Mouse (Mus musculus): Measurements from ENCODE around the gene Ntpcr. TPM values are rescaled to one million over a fixed set of nuclear protein-coding genes. Genes with fewer than 3 reads are reported as not detected.

Ntpcr gene
- polyA plus RNA-seq, 1 experiment from 2014 or later = 13.0 TPM

Other genes with a start within 250 kb of the Ntpcr start
- 0.62 and 0.96 TPM in 2 replicates for gene Sipa1l2, start 160.2 kb upstream of the Ntpcr start, polyA plus RNA-seq (2015; fragmentation: Nextera tagmentation; extraction: Ambion mirVana)
- 0.59 and 0.69 TPM in 2 replicates for gene Map10, start 60.1 kb upstream of the Ntpcr start, polyA plus RNA-seq (2015; fragmentation: Nextera tagmentation; extraction: Ambion mirVana)
- 0.05 and 0.09 TPM in 2 replicates for gene Pcnx2, start 168.4 kb downstream of the Ntpcr start, polyA plus RNA-seq (2015; fragmentation: Nextera tagmentation; extraction: Ambion mirVana)
- gene Map3k21, start 180.5 kb downstream of the Ntpcr start, polyA plus RNA-seq (2015; fragmentation: Nextera tagmentation; extraction: Ambion mirVana) = 0.07 and 0.20 TPM in 2 replicates

All from liver, embryonic 15.5 days (tissue).